Mouse (Mus musculus) intestine, postnatal 0 days (tissue): ENCODE data around the gene Pdpn. TPM values are rescaled to one million over a fixed set of nuclear protein-coding genes. Genes with fewer than 3 reads are reported as not detected.

Experiments
- ATAC-seq: fragments of 200-750 bp; cut with Nextera tagmentation; 2 replicates; pipeline ENCODE4 v1.8.0; 2017; ENCODE audit warnings: mild to moderate bottlenecking, moderate TSS enrichment, moderate library complexity
- H3K27ac ChIP-seq: fragments of 300-500 bp; sonication (generic); 2 replicates; pipeline ENCODE4 v1.5.1; 2014; ENCODE audit warnings: mild to moderate bottlenecking, low read depth, low read length, moderate library complexity
- H3K27me3 ChIP-seq: fragments of 300-500 bp; sonication (generic); replicated peaks from 2 replicates; pipeline ENCODE4 v1.6.1; 2014; ENCODE audit warnings: low read length, mixed read lengths; ENCODE audit not compliant: control insufficient read depth, insufficient read depth
- H3K36me3 ChIP-seq: fragments of 300-500 bp; sonication (generic); 2 replicates; pipeline ENCODE4 v1.6.1; 2014; ENCODE audit warnings: mild to moderate bottlenecking, moderate library complexity; ENCODE audit not compliant: control insufficient read depth, insufficient read depth
- H3K4me1 ChIP-seq: fragments of 300-500 bp; sonication (generic); replicated peaks from 2 replicates; pipeline ENCODE4 v1.6.1; 2014; ENCODE audit warnings: antibody characterized with exemption, low read length, mixed read lengths; ENCODE audit not compliant: control insufficient read depth, insufficient read depth
- H3K4me2 ChIP-seq: fragments of 300-500 bp; sonication (generic); replicated peaks from 2 replicates; pipeline ENCODE4 v1.6.1; 2014; ENCODE audit warnings: low read depth, mild to moderate bottlenecking, moderate library complexity
- H3K4me3 ChIP-seq: fragments of 300-500 bp; sonication (generic); 2 replicates; pipeline ENCODE4 v1.5.1; 2014; ENCODE audit warnings: low read depth, low read length
- H3K9ac ChIP-seq: fragments of 300-500 bp; sonication (generic); 2 replicates; pipeline ENCODE4 v1.6.1; 2014; ENCODE audit warnings: mild to moderate bottlenecking, low read depth, low read length
- H3K9me3 ChIP-seq: fragments of 300-500 bp; sonication (generic); 2 replicates; pipeline ENCODE4 v1.6.1; 2016; ENCODE audit warnings: mixed run types; ENCODE audit not compliant: control insufficient read depth
- CTCF ChIP-seq: sonication (generic); IDR thresholded peaks from 2 replicates; pipeline ENCODE4 v1.5.1; 2016; ENCODE audit warnings: low read depth, mild to moderate bottlenecking, control low read depth, antibody characterized with exemption, moderate library complexity
- whole genome bisulfite sequencing: fragments of 180-500 bp; shearing (Covaris S2); extraction: QIAGEN DNeasy Blood & Tissue Kit; methylation state at CpG from one replicate; pipeline ENCODE4 v1.1.7; 2014; 5-methylcytosine and 5-hydroxymethylcytosine counted together
- polyA plus RNA-seq: library from polyadenylated mRNA; unstranded; fragments of >200 nt; fragmentation: Nextera tagmentation; extraction: Ambion mirVana; gene quantifications from 2 replicates; pipeline ENCODE4 v1.2.1, GENCODE M21; 2015

Gene Pdpn
- polyA plus RNA-seq, 1 experiment from 2014 or later = 18.5 TPM

- Histone ChIP-seq H3K9me3 (no peaks in the 10 kb centered on the region), H3K4me2 (no peak overlapping the region), H3K27me3 (no peaks in the 10 kb centered on the region), H3K4me1 (no peaks in the 10 kb centered on the region), H3K36me3 (no peaks in the 10 kb centered on the region), H3K27ac (no peak overlapping the region), H3K4me3 (no peak overlapping the region), H3K9ac (no peak overlapping the region)
- 59% methylated on average over 9 of the region's 9 CpGs for WGBS
- ATAC-seq = no peak
- TF ChIP-seq CTCF = no peak
Observed at GRCm38 (mm10) chr4:143219316-143219751, 80.0 kb downstream of the Pdpn start.

DNA sequence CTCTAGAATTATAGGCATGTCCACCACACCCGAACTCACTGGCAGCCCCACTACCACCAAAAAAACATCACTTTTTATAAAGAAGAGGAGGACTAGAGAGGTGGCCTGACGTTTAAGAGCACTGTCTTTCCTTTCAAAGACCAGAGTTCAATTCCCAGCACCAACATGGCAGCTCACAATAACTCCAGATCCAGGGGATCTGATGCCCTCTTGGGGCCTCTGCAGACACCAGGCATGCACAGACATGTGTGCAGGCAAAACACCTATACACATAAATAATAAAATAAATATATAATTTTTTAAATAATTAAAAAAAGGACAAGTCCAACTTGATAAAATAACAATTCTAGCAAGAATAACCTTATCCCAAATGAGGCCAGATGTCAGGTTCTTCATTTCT lies 80.5 kb downstream of the Pdpn start:
- Histone ChIP-seq H3K27me3 (no peaks in the 10 kb centered on the region), H3K27ac (no peak overlapping the region), H3K4me1 (no peaks in the 10 kb centered on the region), H3K9ac (no peak overlapping the region), H3K36me3 (no peaks in the 10 kb centered on the region), H3K4me2 (no peak overlapping the region), H3K9me3 (no peaks in the 10 kb centered on the region), H3K4me3 (no peak overlapping the region)
- no peak for ATAC-seq
- no peak for TF ChIP-seq CTCF
- WGBS = 85% methylated on average over 2 of the region's 2 CpGs

Other genes starting within 250 kb of the Pdpn start
- gene Prdm2, start 86.6 kb downstream of the Pdpn start, polyA plus RNA-seq = 4.0 and 4.6 TPM in 2 replicates
- gene Lrrc38, start 50.2 kb upstream of the Pdpn start, polyA plus RNA-seq = not detected in 2 replicates
- not detected in 2 replicates for gene Pramel1, start 94.9 kb upstream of the Pdpn start, polyA plus RNA-seq
- gene Pramef8, start 112.9 kb upstream of the Pdpn start, polyA plus RNA-seq = 5.0 and 6.0 TPM in 2 replicates
- gene Oog4, start 150.8 kb upstream of the Pdpn start, polyA plus RNA-seq = not detected in 2 replicates
- gene Gm13043, start 211.8 kb upstream of the Pdpn start, polyA plus RNA-seq = not detected in 2 replicates
- gene Gm13040, start 236.4 kb upstream of the Pdpn start, polyA plus RNA-seq = not detected in 2 replicates